Mouse (Mus musculus) embryo, embryonic 9.5 days (tissue): ENCODE results near the gene Rnf224.

ENCODE experiments used
- DNase-seq: peaks from one replicate; pipeline ENCODE4 v3.0.0-alpha.2; 2017; ENCODE audit errors: extremely low spot score

The Rnf224 gene

GRCm38 (mm10) chr2:25227406-25227805 is 9.2 kb downstream of the Rnf224 start:
- no peak for DNase-seq

DNA sequence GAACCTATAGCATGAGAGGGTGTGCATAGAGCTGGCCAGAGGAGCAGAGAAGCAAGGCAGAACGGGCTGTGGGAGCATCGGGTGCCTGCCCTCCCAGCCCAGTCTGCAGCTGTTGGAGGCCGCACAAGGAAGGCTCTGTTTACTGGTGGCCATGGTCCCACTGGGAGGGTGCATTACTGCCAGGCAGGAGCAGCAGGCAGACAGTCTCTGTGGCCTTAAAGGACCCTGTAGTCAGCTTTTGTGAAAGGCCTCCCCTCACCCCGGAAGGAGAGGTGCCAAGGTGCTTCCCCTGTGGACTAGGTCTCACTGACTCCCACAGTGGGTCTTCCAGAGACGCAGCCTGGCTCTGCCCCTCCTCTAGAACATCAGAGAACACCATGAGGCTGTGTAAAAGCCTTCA is 9.7 kb downstream of the Rnf224 start:
- no peak for DNase-seq

DNA sequence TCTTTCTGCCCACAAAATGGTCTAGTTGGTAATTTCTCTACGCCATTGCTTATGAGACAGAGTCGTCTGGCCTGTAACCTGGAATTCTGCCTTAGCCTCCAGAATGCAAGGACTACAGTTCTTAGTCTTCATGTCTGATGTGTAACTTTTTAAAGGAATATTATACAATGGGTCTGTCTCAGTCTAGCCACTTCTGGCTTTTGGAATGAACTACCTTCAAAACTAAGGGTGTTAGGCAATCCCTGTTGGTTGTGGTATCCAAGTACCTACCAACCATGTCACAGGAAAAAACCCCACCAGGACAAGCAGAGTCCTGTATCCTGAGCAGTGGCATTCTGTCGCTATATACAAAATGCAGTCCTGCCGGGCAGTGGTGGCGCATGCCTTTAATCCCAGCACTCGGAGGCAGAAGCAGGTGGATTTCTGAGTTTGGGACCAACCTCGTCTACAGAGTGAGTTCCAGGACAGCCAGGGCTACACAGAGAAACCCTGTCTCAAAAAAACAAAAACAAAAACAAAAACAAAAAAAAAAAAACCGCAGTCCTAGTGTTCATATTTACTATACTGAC is 10.7 kb downstream of the Rnf224 start:
- DNase-seq = no peak

- peak; percentile 97 for DNase-seq
Measured at GRCm38 (mm10) chr2:25224766-25225752, 11.5 kb downstream of the Rnf224 start.

- no peak for DNase-seq
Measured at GRCm38 (mm10) chr2:25224492-25224765, 12.2 kb downstream of the Rnf224 start, which contains the start of gene Tubb4b. Tubb4b (minus strand) TSS chr2:25224702.

DNA sequence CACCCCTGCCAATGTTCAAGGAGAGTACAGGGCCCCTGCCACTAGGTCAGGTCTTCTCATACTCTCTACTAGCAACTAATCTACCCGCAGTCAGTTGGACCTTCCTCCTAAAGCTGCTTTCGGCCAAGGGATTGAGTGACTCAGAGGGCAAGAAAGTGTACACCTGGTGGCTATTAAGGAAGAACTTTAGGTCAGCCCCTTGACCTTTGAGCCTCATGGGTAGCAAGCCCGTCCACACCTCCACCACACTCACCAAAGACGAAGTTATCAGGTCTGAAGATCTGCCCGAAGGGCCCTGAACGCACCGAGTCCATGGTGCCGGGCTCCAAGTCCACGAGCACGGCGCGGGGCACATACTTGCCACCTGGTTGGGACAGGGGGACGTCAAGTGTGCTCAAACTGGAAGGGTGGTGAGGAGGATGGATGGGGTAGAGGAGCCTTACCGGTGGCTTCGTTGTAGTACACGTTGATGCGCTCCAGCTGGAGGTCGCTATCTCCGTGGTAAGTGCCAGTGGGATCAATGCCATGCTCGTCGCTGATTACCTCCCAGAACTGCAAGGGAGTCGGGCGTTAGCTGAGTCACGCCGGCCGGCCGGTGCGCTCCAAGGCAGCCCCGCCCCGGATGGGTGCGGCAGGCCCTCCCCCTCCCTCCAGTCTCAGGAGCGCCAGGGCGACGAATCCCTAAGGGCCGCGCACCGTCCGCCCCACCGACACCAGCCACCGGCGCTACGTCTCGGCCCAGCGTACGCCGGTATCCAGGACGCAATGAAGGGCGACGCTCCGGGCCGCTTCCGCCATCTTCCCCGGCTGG is 12.7 kb downstream of the Rnf224 start:
- no peak for DNase-seq

DNA sequence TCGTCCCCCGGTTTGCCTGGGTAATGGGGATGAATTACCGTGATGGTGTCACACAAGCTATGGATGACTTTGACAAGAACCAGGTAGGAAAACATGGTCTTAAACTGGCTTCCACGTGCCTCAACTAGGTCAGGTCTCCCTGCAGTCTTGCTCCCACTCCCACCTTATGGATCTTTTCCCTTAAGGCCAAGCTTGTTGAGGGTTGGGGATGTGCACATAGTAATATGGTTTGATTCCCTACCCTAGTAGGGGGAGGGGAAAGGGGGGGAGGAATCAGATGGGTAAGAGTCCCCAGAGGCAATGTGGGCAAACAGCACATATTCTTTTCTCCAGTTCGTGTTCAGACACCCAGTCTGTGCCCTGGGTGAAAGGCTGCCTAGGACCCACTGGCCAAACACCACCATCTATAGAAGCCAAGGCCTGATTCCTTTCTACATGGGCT is 15.2 kb downstream of the Rnf224 start:
- DNase-seq = no peak

DNA sequence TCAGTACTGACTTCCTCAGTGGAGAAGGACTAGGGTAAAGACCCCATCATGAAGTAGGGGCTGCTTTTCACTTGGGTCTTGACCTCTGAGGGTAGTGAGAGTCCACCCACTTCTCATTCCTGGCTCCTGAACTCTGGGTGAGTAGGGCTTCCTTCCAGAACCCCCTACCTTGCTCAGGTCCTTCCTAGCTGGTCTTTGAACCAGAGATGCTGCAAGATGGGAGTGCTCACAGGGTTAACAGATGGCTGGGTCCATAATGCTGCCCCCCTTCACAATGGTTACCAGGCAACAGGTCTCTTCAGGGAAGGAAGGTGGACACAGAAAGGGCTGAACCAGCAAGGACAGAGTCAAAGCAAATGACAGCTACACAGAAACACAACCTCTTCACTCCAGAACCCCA is 18.1 kb downstream of the Rnf224 start, which contains the start of gene Fam166a:
TSS of gene Fam166a (plus strand) at position 301 of the 400 bp plus-strand sequence.
- DNase-seq = no peak

DNA sequence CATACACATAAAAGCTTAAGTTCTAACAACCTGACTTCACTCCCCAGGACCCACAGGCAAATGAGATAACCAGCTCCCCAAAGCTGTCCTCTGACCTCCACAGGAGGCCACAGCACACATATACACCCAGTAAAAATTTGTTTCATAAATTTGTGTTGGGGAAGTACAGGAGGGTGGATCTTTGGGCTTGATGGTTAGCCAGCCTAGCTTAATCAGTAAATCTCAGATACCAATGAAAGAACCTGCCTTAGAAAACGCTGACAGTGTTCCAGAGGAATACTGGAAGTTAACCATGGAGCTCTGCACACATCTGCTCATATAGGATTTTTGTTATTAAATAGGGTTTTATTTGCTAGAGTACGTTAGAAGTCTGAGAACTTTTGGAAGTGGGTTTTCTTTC is 18.9 kb downstream of the Rnf224 start:
- no peak for DNase-seq

DNA sequence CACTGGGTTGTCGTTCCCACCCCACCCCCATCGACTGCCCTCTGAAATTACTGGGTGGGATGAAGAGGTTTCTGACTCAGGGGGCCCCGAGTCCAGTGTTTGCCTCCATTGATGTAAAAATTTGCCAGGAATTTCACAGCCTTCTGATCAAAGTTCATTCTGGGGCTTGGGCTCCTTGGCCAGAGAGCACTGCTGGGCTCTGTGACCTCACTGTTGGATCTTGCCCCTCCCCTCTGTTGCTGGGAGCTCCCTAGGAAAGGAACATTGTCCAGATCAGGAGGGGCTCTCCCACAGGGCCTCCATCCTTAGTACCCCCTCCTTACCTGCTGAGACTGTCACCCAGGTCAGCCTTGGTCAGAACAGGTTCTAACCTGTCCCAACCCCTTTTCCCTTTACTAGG is 22.1 kb downstream of the Rnf224 start, which contains the start of gene Stpg3:
TSS of gene Stpg3 (minus strand) at position 194 of the 400 bp plus-strand sequence.
- DNase-seq = no peak

GRCm38 (mm10) chr2:25213266-25213865 is 23.2 kb downstream of the Rnf224 start:
- DNase-seq = no peak

DNA sequence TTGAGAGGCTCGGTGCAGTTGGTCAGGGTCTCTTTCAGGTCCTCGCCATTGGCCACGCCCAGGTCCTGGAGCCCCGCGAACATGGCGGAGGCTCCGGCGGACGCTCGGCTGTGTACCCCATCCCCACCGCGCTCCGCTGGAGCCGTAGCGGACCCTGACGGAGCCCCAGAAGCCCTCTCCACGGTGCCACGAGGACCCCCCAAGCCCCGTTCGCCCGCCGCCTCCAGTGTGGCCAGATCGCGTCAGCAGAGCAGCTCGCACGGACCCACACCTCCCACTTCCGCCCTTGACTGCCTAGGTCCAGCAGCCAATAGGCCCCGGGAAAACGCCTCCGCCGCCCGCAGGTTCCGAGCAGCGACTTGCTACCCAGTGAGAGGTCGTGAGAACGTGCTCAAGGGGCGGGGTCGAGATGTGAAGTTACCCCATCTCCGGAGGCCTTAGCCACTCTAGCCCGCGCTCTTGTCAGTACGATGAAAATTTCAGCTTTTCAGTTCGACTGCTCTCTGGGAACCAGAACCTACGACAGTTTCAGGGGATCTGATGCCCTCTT is 25.4 kb downstream of the Rnf224 start, which contains the start of gene Nelfb:
TSS of gene Nelfb (minus strand) at position 369 of the 550 bp plus-strand sequence.
- peak; percentile 96 for DNase-seq

DNA sequence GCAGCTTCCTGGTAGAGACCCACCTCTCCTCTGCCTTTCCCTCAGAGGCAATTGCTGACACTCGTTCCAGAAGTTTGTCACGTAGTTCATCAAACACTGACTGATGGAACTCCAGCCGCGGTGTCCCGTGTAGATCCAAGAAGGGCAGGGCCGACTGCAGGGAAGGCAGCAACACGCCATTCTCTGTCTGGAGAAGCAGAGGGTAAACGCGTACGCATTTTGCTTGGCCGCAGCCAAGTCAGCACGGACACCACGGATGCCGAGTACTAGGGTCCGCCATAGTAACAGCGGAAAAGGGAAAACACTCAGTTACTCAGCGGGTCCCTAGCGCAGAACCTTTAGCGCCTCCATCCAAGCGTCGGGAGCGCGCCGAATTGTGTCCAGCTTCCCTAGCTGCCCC is 25.9 kb downstream of the Rnf224 start:
- DNase-seq = no peak

- DNase-seq = no peak
Measured at GRCm38 (mm10) chr2:25207593-25207992, 29.0 kb downstream of the Rnf224 start.

GRCm38 (mm10) chr2:25203631-25204214 is 32.9 kb downstream of the Rnf224 start:
- no peak for DNase-seq

DNA sequence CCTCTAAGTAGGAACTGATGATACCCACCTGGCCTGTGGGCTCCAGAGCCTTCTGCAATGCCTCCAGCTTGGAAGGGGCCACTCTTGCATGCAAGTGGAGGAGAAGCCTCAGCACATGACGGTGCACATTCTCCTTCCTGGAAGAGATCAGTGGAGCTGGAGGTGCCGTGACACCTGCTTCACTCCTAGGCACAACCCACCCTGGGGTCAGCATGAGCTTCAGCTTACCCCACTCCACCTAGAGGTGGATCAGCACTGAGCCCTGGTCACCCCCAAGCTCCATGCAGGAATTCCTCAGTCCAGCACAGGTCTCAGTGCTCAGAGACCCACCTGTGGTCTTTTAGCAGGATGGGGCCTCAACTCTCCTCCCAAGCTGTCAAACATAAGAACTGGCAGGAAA is 36.0 kb downstream of the Rnf224 start:
- DNase-seq = no peak

DNA sequence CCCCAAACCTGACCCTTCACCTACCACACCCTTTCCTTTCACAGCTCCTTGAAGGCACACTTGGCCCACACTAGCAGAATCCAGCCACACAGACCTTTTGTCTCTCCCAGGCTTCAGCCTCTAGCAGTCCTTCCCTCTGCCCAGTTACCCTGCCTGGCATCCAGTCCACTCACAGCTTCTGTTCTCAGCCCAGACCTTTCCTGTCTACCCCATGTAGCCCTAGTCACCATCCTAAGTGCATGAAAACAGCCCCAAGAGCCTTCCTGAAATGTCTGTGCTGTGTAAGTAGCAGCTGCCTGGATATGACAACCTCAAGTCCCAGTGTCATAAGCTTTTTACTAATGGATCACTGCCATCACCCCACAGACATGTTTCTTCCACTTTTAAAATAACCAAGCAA is 38.6 kb downstream of the Rnf224 start:
- DNase-seq = no peak

GRCm38 (mm10) chr2:25197191-25197590 is 39.4 kb downstream of the Rnf224 start:
- no peak for DNase-seq

DNA sequence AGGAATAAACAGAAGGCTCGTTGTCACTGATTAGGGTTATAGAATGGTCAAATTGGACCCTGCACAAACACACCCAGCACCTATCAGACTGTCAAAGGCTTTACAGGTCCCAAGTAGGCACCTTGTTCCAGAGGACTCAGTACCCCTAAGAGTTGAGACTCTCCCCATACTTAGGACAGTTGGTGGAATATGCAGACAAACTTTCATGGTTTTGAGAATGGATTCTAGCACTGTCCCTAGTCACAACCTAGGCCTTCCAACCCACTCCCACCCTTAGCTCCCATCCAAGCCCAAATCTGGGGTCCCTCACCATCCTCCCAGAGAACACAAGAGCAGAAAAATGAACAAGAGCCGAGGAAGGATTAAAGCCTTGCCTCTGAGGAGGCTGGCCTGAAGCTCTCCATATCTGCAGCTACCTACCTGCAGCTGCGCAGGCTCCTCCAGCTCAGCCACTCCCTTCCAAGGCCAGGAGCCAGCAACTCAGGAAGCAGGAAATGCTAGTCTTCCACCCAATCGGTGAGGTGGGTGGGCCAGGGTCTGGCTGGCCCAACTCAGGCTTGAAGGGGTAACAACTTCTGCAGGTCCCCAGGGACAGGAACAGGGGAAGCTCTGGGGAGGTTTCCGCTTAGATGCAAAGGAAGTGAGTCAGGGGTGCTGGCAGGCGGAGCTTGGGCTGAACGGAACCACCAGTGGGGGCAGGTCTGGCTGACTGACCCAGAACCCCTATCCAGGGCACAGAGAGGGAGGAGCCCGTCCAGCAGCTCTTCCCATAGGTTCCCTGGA is 40.2 kb downstream of the Rnf224 start, which contains the start of gene Tor4a:
TSS of gene Tor4a (minus strand) at position 715 of the 783 bp plus-strand sequence.
- DNase-seq = peak; percentile 45
